Mouse (Mus musculus) monocyte, adult 2 months (primary cell): ENCODE measurements around the gene Cybrd1.

Source experiments
- DNase-seq, 2 experiments: peaks; one replicate each; pipeline ENCODE4 v3.0.0; 2022; ENCODE audit warnings: low spot score in 2 of 2, low read depth in 1 of 2

Gene Cybrd1

GRCm38 (mm10) chr2:71122268-71123029 lies 4.7 kb downstream of the Cybrd1 start:
- DNase-seq: no peak

- DNase-seq: no peak
Observed at GRCm38 (mm10) chr2:71123591-71123990, 5.9 kb downstream of the Cybrd1 start.

GRCm38 (mm10) chr2:71127779-71128534 lies 10.2 kb downstream of the Cybrd1 start:
- no peak for DNase-seq

GRCm38 (mm10) chr2:71130366-71130765 lies 12.6 kb downstream of the Cybrd1 start:
- no peak for DNase-seq

GRCm38 (mm10) chr2:71131866-71132496 lies 14.3 kb downstream of the Cybrd1 start:
- DNase-seq: no peak

- no peak for DNase-seq
Observed at GRCm38 (mm10) chr2:71134041-71134505, 16.4 kb downstream of the Cybrd1 start.

- no peak for DNase-seq
Observed at GRCm38 (mm10) chr2:71134836-71135235, 17.1 kb downstream of the Cybrd1 start.

- DNase-seq: no peak
Observed at GRCm38 (mm10) chr2:71140622-71141021, 22.9 kb downstream of the Cybrd1 start.

GRCm38 (mm10) chr2:71142410-71142809 lies 24.7 kb downstream of the Cybrd1 start:
- no peak for DNase-seq

- DNase-seq: no peak
Observed at GRCm38 (mm10) chr2:71145853-71146252, 28.1 kb downstream of the Cybrd1 start.

GRCm38 (mm10) chr2:71146266-71146665 lies 28.5 kb downstream of the Cybrd1 start:
- no peak for DNase-seq

GRCm38 (mm10) chr2:71147816-71148215 lies 30.1 kb downstream of the Cybrd1 start:
- no peak for DNase-seq

- DNase-seq: no peak
Observed at GRCm38 (mm10) chr2:71152170-71152569, 34.4 kb downstream of the Cybrd1 start.

GRCm38 (mm10) chr2:71155486-71155885 lies 37.8 kb downstream of the Cybrd1 start:
- DNase-seq: peak; percentile 17 to 43

- DNase-seq: no peak
Observed at GRCm38 (mm10) chr2:71156446-71156845, 38.7 kb downstream of the Cybrd1 start.

- DNase-seq: no peak
Observed at GRCm38 (mm10) chr2:71157881-71158280, 40.2 kb downstream of the Cybrd1 start.

- no peak for DNase-seq
Observed at GRCm38 (mm10) chr2:71159576-71160306, 42.0 kb downstream of the Cybrd1 start.

- no peak for DNase-seq
Observed at GRCm38 (mm10) chr2:71160307-71160861, 42.7 kb downstream of the Cybrd1 start.

GRCm38 (mm10) chr2:71161558-71161957 lies 43.8 kb downstream of the Cybrd1 start:
- no peak for DNase-seq

- DNase-seq: no peak
Observed at GRCm38 (mm10) chr2:71162831-71163621, 45.3 kb downstream of the Cybrd1 start.
